Mouse (Mus musculus) embryonic facial prominence, embryonic 11.5 days (tissue): ENCODE measurements at regions not wholly inside any gene's neighbourhood (a gene's known extent, or its start where the extent isn't known, plus 50 kb on each side); places are given as distances from the start of the nearest gene placed in this dataset.

Source experiments
- ATAC-seq: fragments of 200-750 bp; cut with Nextera tagmentation; replicated peaks from 2 replicates; pipeline ENCODE4 v1.8.0; 2017; ENCODE audit warnings: low read depth; ENCODE audit not compliant: insufficient number of reproducible peaks, low FRiP score, low TSS enrichment
- DNase-seq: peaks from one replicate; pipeline ENCODE4 v3.0.0-alpha.2; 2015; ENCODE audit warnings: low spot score
- H3K27ac ChIP-seq: fragments of 300-500 bp; sonication (generic); replicated peaks from 2 replicates; pipeline ENCODE4 v1.5.1; 2014; ENCODE audit warnings: mild to moderate bottlenecking, low read depth, low read length, control low read depth
- H3K27me3 ChIP-seq: fragments of 300-500 bp; sonication (generic); 2 replicates; pipeline ENCODE4 v1.6.1; 2014; ENCODE audit warnings: mild to moderate bottlenecking, low read length, moderate library complexity, mixed read lengths; ENCODE audit not compliant: control insufficient read depth, insufficient read depth
- H3K36me3 ChIP-seq: fragments of 300-500 bp; sonication (generic); replicated peaks from 2 replicates; pipeline ENCODE4 v1.6.1; 2014; ENCODE audit warnings: low read depth, mild to moderate bottlenecking, low read length, moderate library complexity, mixed read lengths; ENCODE audit not compliant: control insufficient read depth, insufficient read depth
- H3K4me1 ChIP-seq: fragments of 300-500 bp; sonication (generic); 2 replicates; pipeline ENCODE4 v1.6.1; 2014; ENCODE audit warnings: low read length, mixed read lengths; ENCODE audit not compliant: control insufficient read depth, insufficient read depth
- H3K4me2 ChIP-seq: fragments of 300-500 bp; sonication (generic); 2 replicates; pipeline ENCODE4 v1.6.1; 2014; ENCODE audit warnings: low read depth, mild to moderate bottlenecking, control low read depth, low read length, moderate library complexity
- H3K4me3 ChIP-seq: fragments of 300-500 bp; sonication (generic); 2 replicates; pipeline ENCODE4 v1.5.1; 2014; ENCODE audit warnings: low read depth, low read length, control low read depth
- H3K9ac ChIP-seq: fragments of 300-500 bp; sonication (generic); replicated peaks from 2 replicates; pipeline ENCODE4 v1.6.1; 2014; ENCODE audit warnings: mild to moderate bottlenecking, control low read depth, low read length
- H3K9me3 ChIP-seq: fragments of 300-500 bp; sonication (generic); replicated peaks from 2 replicates; pipeline ENCODE4 v1.6.1; 2016; ENCODE audit warnings: mild to moderate bottlenecking, low read length, inconsistent platforms, mixed read lengths; ENCODE audit not compliant: control insufficient read depth
- WGBS: fragments of 180-500 bp; shearing (Covaris S2); extraction: QIAGEN DNeasy Blood & Tissue Kit; methylation state at CpG from one replicate; pipeline ENCODE4 v1.1.7; 2014; 5-methylcytosine and 5-hydroxymethylcytosine counted together

- no peaks in the 10 kb centered on the region for H3K36me3 ChIP-seq
- ATAC-seq (no peak), DNase-seq (no peak)
- H3K4me3 ChIP-seq = no peak overlapping the region
- H3K9ac ChIP-seq = no peak overlapping the region
- H3K9me3 ChIP-seq = no peaks in the 10 kb centered on the region
- no peak overlapping the region for H3K27ac ChIP-seq
- H3K4me1 ChIP-seq = no peaks in the 10 kb centered on the region
- no peak overlapping the region for H3K4me2 ChIP-seq
- 74% methylated on average over 3 of the region's 3 CpGs for WGBS
- no peaks in the 10 kb centered on the region for H3K27me3 ChIP-seq
Measured at GRCm38 (mm10) chr13:35159456-35159855, 132.6 kb upstream of the Eci2 start.

GRCm38 (mm10) chr13:35160767-35161166, 133.9 kb upstream of the Eci2 start:
- ATAC-seq = no peak
- 32% methylated on average over 2 of the region's 2 CpGs for WGBS
- no peaks in the 10 kb centered on the region for H3K9me3 ChIP-seq
- no peaks in the 10 kb centered on the region for H3K4me1 ChIP-seq
- no peak overlapping the region for H3K9ac ChIP-seq
- DNase-seq = no peak
- no peak overlapping the region for H3K4me2 ChIP-seq
- H3K27me3 ChIP-seq = no peaks in the 10 kb centered on the region
- no peak overlapping the region for H3K4me3 ChIP-seq
- no peaks in the 10 kb centered on the region for H3K36me3 ChIP-seq
- H3K27ac ChIP-seq = no peak overlapping the region

- H3K9me3 ChIP-seq = no peaks in the 10 kb centered on the region
- no peak overlapping the region for H3K4me2 ChIP-seq
- ATAC-seq (no peak), DNase-seq (no peak)
- no peaks in the 10 kb centered on the region for H3K4me1 ChIP-seq
- no peak overlapping the region for H3K27ac ChIP-seq
- WGBS = 68% methylated on average over 5 of the region's 5 CpGs
- no peak overlapping the region for H3K4me3 ChIP-seq
- no peaks in the 10 kb centered on the region for H3K36me3 ChIP-seq
- no peak overlapping the region for H3K9ac ChIP-seq
- no peaks in the 10 kb centered on the region for H3K27me3 ChIP-seq
Measured at GRCm38 (mm10) chr13:35166080-35166479, 139.2 kb upstream of the Eci2 start.

- WGBS = 84% methylated on average over 8 of the region's 8 CpGs
Measured at GRCm38 (mm10) chr13:35166831-35167541, 140.1 kb upstream of the Eci2 start.

GRCm38 (mm10) chr13:35171562-35172254, 144.8 kb upstream of the Eci2 start:
- no peak overlapping the region for H3K9ac ChIP-seq
- H3K4me1 ChIP-seq = no peaks in the 10 kb centered on the region
- DNase-seq (no peak), ATAC-seq (no peak)
- H3K4me3 ChIP-seq = no peak overlapping the region
- no peak overlapping the region for H3K27ac ChIP-seq
- no peaks in the 10 kb centered on the region for H3K9me3 ChIP-seq
- H3K27me3 ChIP-seq = no peaks in the 10 kb centered on the region
- H3K36me3 ChIP-seq = no peaks in the 10 kb centered on the region
- no peak overlapping the region for H3K4me2 ChIP-seq
- WGBS = 83% methylated on average over 11 of the region's 11 CpGs

More at GRCm38 (mm10) chr13:35166831-35167541, 140.1 kb upstream of the Eci2 start:
- ATAC-seq (no peak), DNase-seq (no peak)
- Histone ChIP-seq H3K4me2 (no peak overlapping the region), H3K4me1 (no peaks in the 10 kb centered on the region), H3K36me3 (no peaks in the 10 kb centered on the region), H3K9ac (no peak overlapping the region), H3K27me3 (no peaks in the 10 kb centered on the region), H3K27ac (no peak overlapping the region), H3K4me3 (no peak overlapping the region), H3K9me3 (no peaks in the 10 kb centered on the region)

- Histone ChIP-seq H3K27ac (no peak overlapping the region), H3K4me2 (no peak overlapping the region), H3K9me3 (no peaks in the 10 kb centered on the region), H3K27me3 (no peaks in the 10 kb centered on the region), H3K36me3 (no peaks in the 10 kb centered on the region), H3K4me3 (no peak overlapping the region), H3K9ac (no peak overlapping the region), H3K4me1 (no peaks in the 10 kb centered on the region)
- WGBS = 73% methylated on average over 2 of the region's 2 CpGs
- DNase-seq (no peak), ATAC-seq (no peak)
Measured at GRCm38 (mm10) chr13:35173522-35173921, 146.6 kb upstream of the Eci2 start.

GRCm38 (mm10) chr13:35175587-35175986, 148.7 kb upstream of the Eci2 start:
- ATAC-seq (no peak), DNase-seq (no peak)
- no peak overlapping the region for H3K9ac ChIP-seq
- H3K36me3 ChIP-seq = no peaks in the 10 kb centered on the region
- H3K4me3 ChIP-seq = no peak overlapping the region
- no peaks in the 10 kb centered on the region for H3K27me3 ChIP-seq
- H3K4me2 ChIP-seq = no peak overlapping the region
- no peak overlapping the region for H3K27ac ChIP-seq
- H3K4me1 ChIP-seq = no peaks in the 10 kb centered on the region
- H3K9me3 ChIP-seq = no peaks in the 10 kb centered on the region
- WGBS = 88% methylated on average over 1 of the region's 1 CpGs

- WGBS = 47% methylated on average over 2 of the region's 2 CpGs
- Histone ChIP-seq H3K4me2 (no peak overlapping the region), H3K4me1 (no peaks in the 10 kb centered on the region), H3K27ac (no peak overlapping the region), H3K9me3 (no peaks in the 10 kb centered on the region), H3K36me3 (no peaks in the 10 kb centered on the region), H3K4me3 (no peak overlapping the region), H3K9ac (no peak overlapping the region), H3K27me3 (no peaks in the 10 kb centered on the region)
- DNase-seq (no peak), ATAC-seq (no peak)
Measured at GRCm38 (mm10) chr13:35177305-35177704, 150.4 kb upstream of the Eci2 start.
